Mouse (Mus musculus): Measurements from ENCODE around the gene Npas4. TPM values are rescaled to one million over a fixed set of nuclear protein-coding genes. Genes with fewer than 3 reads are reported as not detected.
A peak's percentile ranks its signal among the peaks of the same experiment; 100 is the strongest.

The Npas4 gene
- polyA plus RNA-seq, 1 experiment from 2014 or later, result not detected

GRCm38 (mm10) chr19:4942551-4943252 is 47.4 kb downstream of the Npas4 start, which contains the start of gene Peli3:
Peli3 (minus strand) TSS chr19:4943127.
- ATAC-seq (replicated peaks; ENCODE audit: low FRiP score), result peak; percentile 96
- peaks cover 3% of the 10 kb centered on the region for H3K4me1 ChIP-seq (replicated peaks; ENCODE audit: control insufficient read depth, insufficient read depth, low read length)
- WGBS, result under 1% methylated on average over 53 of the region's 55 CpGs

GRCm38 (mm10) chr19:4937444-4938310 is 52.4 kb downstream of the Npas4 start:
- 89% methylated on average over 17 of the region's 17 CpGs for WGBS
- Histone ChIP-seq H3K4me3 (ENCODE audit: low read depth, low read length) (no peak overlapping the region), H3K9ac (ENCODE audit: low read length) (no peak overlapping the region), H3K27me3 (ENCODE audit: control insufficient read depth, insufficient read depth, low read length) (peaks cover 7% of the 10 kb centered on the region), H3K36me3 (ENCODE audit: control insufficient read depth, insufficient read depth, low read length) (no peaks in the 10 kb centered on the region), H3K4me2 (ENCODE audit: low read depth, low read length, severe bottlenecking) (no peak overlapping the region), H3K4me1 (replicated peaks; ENCODE audit: control insufficient read depth, insufficient read depth, low read length) (peaks cover 3% of the 10 kb centered on the region), H3K27ac (ENCODE audit: low read depth, low read length) (no peak overlapping the region), H3K9me3 (ENCODE audit: control insufficient read depth, low read length) (no peaks in the 10 kb centered on the region)
- no peak for DNase-seq (ENCODE audit: low spot score)
- ATAC-seq (replicated peaks; ENCODE audit: low FRiP score), result no peak

More at GRCm38 (mm10) chr19:4942551-4943252, 47.4 kb downstream of the Npas4 start, which contains the start of gene Peli3:
- H3K4me3 ChIP-seq (ENCODE audit: low read depth, low read length), result peak within 1 kb of the TSS; percentile 66
- peaks cover 7% of the 10 kb centered on the region for H3K27me3 ChIP-seq (ENCODE audit: control insufficient read depth, insufficient read depth, low read length)
- H3K27ac ChIP-seq (ENCODE audit: low read depth, low read length), result no peak within 1 kb of the TSS
- H3K4me2 ChIP-seq (ENCODE audit: low read depth, low read length, severe bottlenecking), result peak within 1 kb of the TSS; percentile 96
- peak; percentile 94 for DNase-seq (ENCODE audit: low spot score)
- no peaks in the 10 kb centered on the region for H3K9me3 ChIP-seq (ENCODE audit: control insufficient read depth, low read length)
- H3K36me3 ChIP-seq (ENCODE audit: control insufficient read depth, insufficient read depth, low read length), result no peaks in the 10 kb centered on the region
- peak within 1 kb of the TSS; percentile 60 for H3K9ac ChIP-seq (ENCODE audit: low read length)

DNA sequence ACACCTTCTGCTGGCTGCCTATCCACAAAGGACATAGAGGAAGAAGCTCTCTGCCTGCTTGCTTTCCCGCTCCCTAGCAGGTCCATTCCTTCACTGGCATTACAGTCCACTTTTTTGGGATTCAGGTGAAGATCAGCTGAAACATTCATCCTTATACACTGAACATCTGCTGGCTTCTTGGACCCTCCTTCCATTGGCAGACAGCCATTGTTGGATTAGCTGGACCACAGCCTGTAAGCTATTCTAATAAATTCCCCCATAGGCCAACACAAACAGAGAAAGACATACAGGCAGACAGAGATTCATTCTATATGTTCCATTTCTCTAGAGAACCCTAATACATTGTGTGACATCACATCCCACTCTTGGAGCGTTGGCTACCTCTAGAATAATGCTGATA is 53.2 kb downstream of the Npas4 start:
- no peak overlapping the region for H3K4me2 ChIP-seq (ENCODE audit: low read depth, low read length, severe bottlenecking)
- no peaks in the 10 kb centered on the region for H3K36me3 ChIP-seq (ENCODE audit: control insufficient read depth, insufficient read depth, low read length)
- no peak overlapping the region for H3K4me3 ChIP-seq (ENCODE audit: low read depth, low read length)
- peaks cover 4% of the 10 kb centered on the region for H3K27me3 ChIP-seq (ENCODE audit: control insufficient read depth, insufficient read depth, low read length)
- no peak overlapping the region for H3K9ac ChIP-seq (ENCODE audit: low read length)
- H3K4me1 ChIP-seq (replicated peaks; ENCODE audit: control insufficient read depth, insufficient read depth, low read length), result no peaks in the 10 kb centered on the region
- no peaks in the 10 kb centered on the region for H3K9me3 ChIP-seq (ENCODE audit: control insufficient read depth, low read length)
- ATAC-seq (replicated peaks; ENCODE audit: low FRiP score), result no peak
- no peak overlapping the region for H3K27ac ChIP-seq (ENCODE audit: low read depth, low read length)
- WGBS, result 76% methylated on average over 2 of the region's 2 CpGs
- no peak for DNase-seq (ENCODE audit: low spot score)

Other genes starting within 250 kb of the Npas4 start
- 136 and 139 TPM in 2 replicates for gene Rbm4b, start 233.8 kb downstream of the Npas4 start, polyA plus RNA-seq (2014; fragmentation: Nextera tagmentation; extraction: Ambion mirVana)
- 100 and 110 TPM in 2 replicates for gene Rbm4, start 196.4 kb downstream of the Npas4 start, polyA plus RNA-seq (2014; fragmentation: Nextera tagmentation; extraction: Ambion mirVana)
- 15.0 and 31.9 TPM in 2 replicates for gene Gm21992, start 178.7 kb downstream of the Npas4 start, polyA plus RNA-seq (2014; fragmentation: Nextera tagmentation; extraction: Ambion mirVana)
- gene Rbm14, start 178.7 kb downstream of the Npas4 start, polyA plus RNA-seq (2014; fragmentation: Nextera tagmentation; extraction: Ambion mirVana), result 139 and 144 TPM in 2 replicates
- gene Ccs, start 151.0 kb downstream of the Npas4 start, polyA plus RNA-seq (2014; fragmentation: Nextera tagmentation; extraction: Ambion mirVana), result 36.4 and 37.9 TPM in 2 replicates
- gene Ccdc87, start 150.9 kb downstream of the Npas4 start, polyA plus RNA-seq (2014; fragmentation: Nextera tagmentation; extraction: Ambion mirVana), result 0.11 and 0.17 TPM in 2 replicates
- 20.2 and 27.6 TPM in 2 replicates for gene Ctsf, start 135.2 kb downstream of the Npas4 start, polyA plus RNA-seq (2014; fragmentation: Nextera tagmentation; extraction: Ambion mirVana)
- gene Actn3, start 112.4 kb downstream of the Npas4 start, polyA plus RNA-seq (2014; fragmentation: Nextera tagmentation; extraction: Ambion mirVana), result 1.8 and 2.2 TPM in 2 replicates
- gene Zdhhc24, start 111.6 kb downstream of the Npas4 start, polyA plus RNA-seq (2014; fragmentation: Nextera tagmentation; extraction: Ambion mirVana), result 12.3 and 15.7 TPM in 2 replicates
- gene Bbs1, start 83.7 kb downstream of the Npas4 start, polyA plus RNA-seq (2014; fragmentation: Nextera tagmentation; extraction: Ambion mirVana), result 8.7 and 13.9 TPM in 2 replicates
- 152 and 172 TPM in 2 replicates for gene Dpp3, start 62.0 kb downstream of the Npas4 start, polyA plus RNA-seq (2014; fragmentation: Nextera tagmentation; extraction: Ambion mirVana)
- gene Peli3, start 47.2 kb downstream of the Npas4 start, polyA plus RNA-seq (2014; fragmentation: Nextera tagmentation; extraction: Ambion mirVana), result 2.1 and 2.5 TPM in 2 replicates
- 136 and 145 TPM in 2 replicates for gene Mrpl11, start 28.2 kb downstream of the Npas4 start, polyA plus RNA-seq (2014; fragmentation: Nextera tagmentation; extraction: Ambion mirVana)
- gene Slc29a2, start 33.5 kb upstream of the Npas4 start, polyA plus RNA-seq (2014; fragmentation: Nextera tagmentation; extraction: Ambion mirVana), result 5.5 and 8.3 TPM in 2 replicates
- gene B4gat1, start 48.5 kb upstream of the Npas4 start, polyA plus RNA-seq (2014; fragmentation: Nextera tagmentation; extraction: Ambion mirVana), result 35.2 and 40.4 TPM in 2 replicates
- gene AC124502.3, start 48.6 kb upstream of the Npas4 start, polyA plus RNA-seq (2014; fragmentation: Nextera tagmentation; extraction: Ambion mirVana), result 4.0 and 4.2 TPM in 2 replicates
- 58.4 and 62.6 TPM in 2 replicates for gene Brms1, start 51.0 kb upstream of the Npas4 start, polyA plus RNA-seq (2014; fragmentation: Nextera tagmentation; extraction: Ambion mirVana)
- 2.0 TPM in 2 replicates for gene Rin1, start 60.2 kb upstream of the Npas4 start, polyA plus RNA-seq (2014; fragmentation: Nextera tagmentation; extraction: Ambion mirVana)
- 30.7 and 32.7 TPM in 2 replicates for gene Cd248, start 77.8 kb upstream of the Npas4 start, polyA plus RNA-seq (2014; fragmentation: Nextera tagmentation; extraction: Ambion mirVana)
- 1.2 and 1.8 TPM in 2 replicates for gene Tmem151a, start 95.2 kb upstream of the Npas4 start, polyA plus RNA-seq (2014; fragmentation: Nextera tagmentation; extraction: Ambion mirVana)
- 69.5 and 75.8 TPM in 2 replicates for gene Yif1a, start 98.2 kb upstream of the Npas4 start, polyA plus RNA-seq (2014; fragmentation: Nextera tagmentation; extraction: Ambion mirVana)
- 93.2 and 112 TPM in 2 replicates for gene Cnih2, start 108.2 kb upstream of the Npas4 start, polyA plus RNA-seq (2014; fragmentation: Nextera tagmentation; extraction: Ambion mirVana)
- gene Rab1b, start 116.8 kb upstream of the Npas4 start, polyA plus RNA-seq (2014; fragmentation: Nextera tagmentation; extraction: Ambion mirVana), result 250 and 262 TPM in 2 replicates
- 35.3 and 38.5 TPM in 2 replicates for gene Klc2, start 128.2 kb upstream of the Npas4 start, polyA plus RNA-seq (2014; fragmentation: Nextera tagmentation; extraction: Ambion mirVana)

Measured in forebrain, embryonic 11.5 days (tissue).